Mouse (Mus musculus): ENCODE data around the gene Tmem53. TPM values are rescaled to one million over a fixed set of nuclear protein-coding genes. Genes with fewer than 3 reads are reported as not detected.

Tmem53 gene
- polyA plus RNA-seq, 1 experiment, result 16.1 TPM

- Histone ChIP-seq H3K36me3 (ENCODE audit: control insufficient read depth, insufficient read depth, low read length) (no peaks in the 10 kb centered on the region), H3K27ac (ENCODE audit: control insufficient read depth, insufficient read depth, low read length) (no peak overlapping the region), H3K4me3 (ENCODE audit: control insufficient read depth, insufficient read depth, low read length) (no peak overlapping the region), H3K27me3 (ENCODE audit: control insufficient read depth, insufficient read depth, low read length) (no peaks in the 10 kb centered on the region), H3K4me1 (replicated peaks; ENCODE audit: control insufficient read depth, insufficient read depth, low read length) (no peaks in the 10 kb centered on the region)
- no peak for TF ChIP-seq POLR2A (IDR thresholded peaks at IDR 0.05; ENCODE audit: control insufficient read depth, extremely low read depth, insufficient read depth, low read length, poor library complexity)
- 57% methylated on average over 2 of the region's 2 CpGs for WGBS
- no peak for DNase-seq
These were observed 12.6 kb upstream of the Tmem53 start for GRCm38 (mm10) chr4:117239153-117239552.

GRCm38 (mm10) chr4:117240867-117241266 lies 10.9 kb upstream of the Tmem53 start:
- no peaks in the 10 kb centered on the region for H3K36me3 ChIP-seq (ENCODE audit: control insufficient read depth, insufficient read depth, low read length)
- no peaks in the 10 kb centered on the region for H3K4me1 ChIP-seq (replicated peaks; ENCODE audit: control insufficient read depth, insufficient read depth, low read length)
- TF ChIP-seq POLR2A (IDR thresholded peaks at IDR 0.05; ENCODE audit: control insufficient read depth, extremely low read depth, insufficient read depth, low read length, poor library complexity), result no peak
- no peaks in the 10 kb centered on the region for H3K27me3 ChIP-seq (ENCODE audit: control insufficient read depth, insufficient read depth, low read length)
- 90% methylated on average over 6 of the region's 6 CpGs for WGBS
- no peak for DNase-seq
- no peak overlapping the region for H3K27ac ChIP-seq (ENCODE audit: control insufficient read depth, insufficient read depth, low read length)
- H3K4me3 ChIP-seq (ENCODE audit: control insufficient read depth, insufficient read depth, low read length), result no peak overlapping the region

GRCm38 (mm10) chr4:117250982-117251381 lies 769 bp upstream of the Tmem53 start:
- Histone ChIP-seq H3K4me3 (ENCODE audit: control insufficient read depth, insufficient read depth, low read length) (no peak overlapping the region), H3K27me3 (ENCODE audit: control insufficient read depth, insufficient read depth, low read length) (no peaks in the 10 kb centered on the region), H3K4me1 (replicated peaks; ENCODE audit: control insufficient read depth, insufficient read depth, low read length) (peaks cover 15% of the 10 kb centered on the region), H3K36me3 (ENCODE audit: control insufficient read depth, insufficient read depth, low read length) (no peaks in the 10 kb centered on the region), H3K27ac (ENCODE audit: control insufficient read depth, insufficient read depth, low read length) (no peak overlapping the region)
- WGBS, result 89% methylated on average over 1 of the region's 1 CpGs
- TF ChIP-seq POLR2A (IDR thresholded peaks at IDR 0.05; ENCODE audit: control insufficient read depth, extremely low read depth, insufficient read depth, low read length, poor library complexity), result no peak
- TF ChIP-seq CTCF (IDR thresholded peaks at IDR 0.05; ENCODE audit: borderline replicate concordance, control insufficient read depth, extremely low read depth, insufficient read depth, low read length, poor library complexity), result no peak
- DNase-seq, result no peak

GRCm38 (mm10) chr4:117252351-117252750 lies 600 bp downstream of the Tmem53 start:
- no peak overlapping the region for H3K4me3 ChIP-seq (ENCODE audit: control insufficient read depth, insufficient read depth, low read length)
- WGBS, result 82% methylated on average over 5 of the region's 5 CpGs
- peaks cover 15% of the 10 kb centered on the region for H3K4me1 ChIP-seq (replicated peaks; ENCODE audit: control insufficient read depth, insufficient read depth, low read length)
- no peak overlapping the region for H3K27ac ChIP-seq (ENCODE audit: control insufficient read depth, insufficient read depth, low read length)
- no peak for TF ChIP-seq POLR2A (IDR thresholded peaks at IDR 0.05; ENCODE audit: control insufficient read depth, extremely low read depth, insufficient read depth, low read length, poor library complexity)
- no peak for TF ChIP-seq CTCF (IDR thresholded peaks at IDR 0.05; ENCODE audit: borderline replicate concordance, control insufficient read depth, extremely low read depth, insufficient read depth, low read length, poor library complexity)
- DNase-seq, result no peak
- H3K36me3 ChIP-seq (ENCODE audit: control insufficient read depth, insufficient read depth, low read length), result no peaks in the 10 kb centered on the region
- H3K27me3 ChIP-seq (ENCODE audit: control insufficient read depth, insufficient read depth, low read length), result no peaks in the 10 kb centered on the region

GRCm38 (mm10) chr4:117252755-117253154 lies 1.0 kb downstream of the Tmem53 start:
- H3K4me3 ChIP-seq (ENCODE audit: control insufficient read depth, insufficient read depth, low read length), result no peak overlapping the region
- TF ChIP-seq POLR2A (IDR thresholded peaks at IDR 0.05; ENCODE audit: control insufficient read depth, extremely low read depth, insufficient read depth, low read length, poor library complexity), result no peak
- TF ChIP-seq CTCF (IDR thresholded peaks at IDR 0.05; ENCODE audit: borderline replicate concordance, control insufficient read depth, extremely low read depth, insufficient read depth, low read length, poor library complexity), result no peak
- no peaks in the 10 kb centered on the region for H3K27me3 ChIP-seq (ENCODE audit: control insufficient read depth, insufficient read depth, low read length)
- H3K27ac ChIP-seq (ENCODE audit: control insufficient read depth, insufficient read depth, low read length), result no peak overlapping the region
- WGBS, result 95% methylated on average over 5 of the region's 5 CpGs
- no peaks in the 10 kb centered on the region for H3K36me3 ChIP-seq (ENCODE audit: control insufficient read depth, insufficient read depth, low read length)
- peaks cover 15% of the 10 kb centered on the region for H3K4me1 ChIP-seq (replicated peaks; ENCODE audit: control insufficient read depth, insufficient read depth, low read length)
- no peak for DNase-seq

GRCm38 (mm10) chr4:117253218-117254016 lies 1.7 kb downstream of the Tmem53 start:
- no peak for DNase-seq
- H3K4me3 ChIP-seq (ENCODE audit: control insufficient read depth, insufficient read depth, low read length), result no peak overlapping the region
- no peaks in the 10 kb centered on the region for H3K27me3 ChIP-seq (ENCODE audit: control insufficient read depth, insufficient read depth, low read length)
- no peaks in the 10 kb centered on the region for H3K36me3 ChIP-seq (ENCODE audit: control insufficient read depth, insufficient read depth, low read length)
- WGBS, result 55% methylated on average over 12 of the region's 12 CpGs
- H3K27ac ChIP-seq (ENCODE audit: control insufficient read depth, insufficient read depth, low read length), result no peak overlapping the region
- H3K4me1 ChIP-seq (replicated peaks; ENCODE audit: control insufficient read depth, insufficient read depth, low read length), result peaks cover 15% of the 10 kb centered on the region
- no peak for TF ChIP-seq POLR2A (IDR thresholded peaks at IDR 0.05; ENCODE audit: control insufficient read depth, extremely low read depth, insufficient read depth, low read length, poor library complexity)
- TF ChIP-seq CTCF (IDR thresholded peaks at IDR 0.05; ENCODE audit: borderline replicate concordance, control insufficient read depth, extremely low read depth, insufficient read depth, low read length, poor library complexity), result no peak
